Mouse (Mus musculus) ES-CJ7 (cell line): ENCODE data around the gene Elf2.
"Not testable (repeated sequence)": the region's sequence is repeated elsewhere in the genome, so short reads cannot be mapped to it uniquely, and the experiment has no call there.

Experiments
- DNase-seq: peaks from one replicate; pipeline ENCODE4 v3.0.0; 2011; ENCODE audit warnings: low read depth, low spot score

The Elf2 gene

DNA sequence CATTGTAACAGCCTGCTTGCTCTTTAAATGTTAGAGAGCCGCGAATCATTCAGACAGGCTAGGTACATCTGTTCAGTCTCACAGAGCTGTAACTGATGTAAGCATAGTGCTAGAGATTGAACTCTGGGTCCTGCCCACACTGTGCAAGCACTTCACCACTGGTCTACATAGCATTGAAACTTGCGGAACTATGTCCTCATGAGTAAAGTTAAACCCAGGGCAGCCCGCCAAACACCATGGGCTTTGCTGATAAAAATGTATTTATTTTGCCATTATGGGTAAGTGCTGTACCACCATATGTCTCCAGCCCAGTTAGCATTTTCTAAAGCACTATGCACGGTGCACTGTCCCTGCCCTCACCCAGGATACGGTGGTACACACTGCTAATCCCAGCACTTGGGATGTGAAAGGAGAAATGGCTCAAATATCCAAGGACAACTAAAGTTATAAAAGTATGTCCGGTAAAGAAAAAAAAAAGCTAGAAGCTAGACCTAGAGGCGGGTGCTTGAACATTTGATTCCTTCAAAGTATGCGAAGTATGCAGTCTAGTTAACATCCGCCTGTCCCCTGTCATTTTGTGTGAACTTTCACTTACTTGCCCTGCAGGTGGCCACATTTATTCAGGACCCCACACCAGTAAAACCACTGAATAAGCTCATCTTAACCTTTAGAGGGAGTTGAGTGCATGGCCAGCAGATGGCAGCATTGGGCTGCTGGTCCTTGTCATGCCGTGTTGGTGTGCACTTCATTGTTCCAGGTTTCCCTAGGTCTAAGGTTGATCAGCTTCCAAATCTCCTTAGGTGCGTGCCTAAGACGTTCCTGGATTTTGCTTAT, 106.3 kb downstream of the Elf2 start:
- peak; percentile 93 for DNase-seq

DNA sequence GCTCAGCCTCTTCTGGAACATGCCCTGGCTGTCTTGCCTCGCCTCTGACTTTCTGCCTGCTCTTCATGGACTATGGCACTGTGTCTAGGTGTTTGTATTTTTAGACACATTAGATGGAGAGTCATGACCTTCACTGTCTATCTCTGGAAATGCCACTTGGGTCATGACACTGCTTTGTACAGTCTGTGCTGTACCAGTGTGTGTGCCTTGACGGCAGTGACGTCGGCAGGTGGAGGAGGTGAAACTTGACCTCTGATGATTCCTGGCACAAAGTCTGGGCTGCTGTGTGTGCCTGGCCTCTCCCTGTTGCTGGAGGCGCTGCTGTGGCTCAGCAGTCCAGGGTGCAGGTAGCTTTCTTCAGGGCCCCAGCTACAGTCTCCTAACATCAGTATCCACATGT, 107.0 kb downstream of the Elf2 start:
- DNase-seq: no peak

DNA sequence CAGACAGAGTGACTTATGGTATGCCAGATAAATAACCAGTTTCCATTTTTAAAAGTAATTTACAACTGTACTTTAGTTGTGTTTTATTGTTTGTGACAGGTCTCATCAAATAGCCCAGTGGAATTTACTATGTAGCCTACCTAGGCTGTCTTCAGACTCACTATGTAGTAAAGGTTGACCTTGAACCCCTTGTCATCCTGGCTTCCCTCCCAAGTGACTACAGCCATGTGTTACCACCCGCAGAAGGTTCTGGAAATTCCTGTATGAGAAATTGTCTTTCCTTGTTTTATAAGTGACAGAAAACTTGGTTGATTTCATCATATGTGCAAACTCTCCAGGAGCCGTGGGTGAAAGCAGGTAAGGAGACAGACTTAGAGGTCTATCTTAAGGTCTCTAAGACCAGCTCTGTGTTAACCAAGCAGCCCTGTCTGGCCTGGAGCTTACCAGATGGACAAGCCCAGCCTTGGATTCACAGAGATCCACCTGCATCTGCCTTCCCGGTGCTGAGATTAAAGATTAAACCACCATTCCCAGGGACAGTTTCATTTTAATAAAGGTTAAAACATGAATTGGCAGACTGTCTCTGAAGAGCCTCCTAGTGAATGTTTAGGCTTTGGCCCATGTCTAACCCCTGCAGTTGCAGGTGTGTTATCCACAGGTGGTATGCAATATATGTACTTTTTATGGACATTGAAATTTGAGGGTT, 108.1 kb downstream of the Elf2 start:
- DNase-seq: no peak

DNA sequence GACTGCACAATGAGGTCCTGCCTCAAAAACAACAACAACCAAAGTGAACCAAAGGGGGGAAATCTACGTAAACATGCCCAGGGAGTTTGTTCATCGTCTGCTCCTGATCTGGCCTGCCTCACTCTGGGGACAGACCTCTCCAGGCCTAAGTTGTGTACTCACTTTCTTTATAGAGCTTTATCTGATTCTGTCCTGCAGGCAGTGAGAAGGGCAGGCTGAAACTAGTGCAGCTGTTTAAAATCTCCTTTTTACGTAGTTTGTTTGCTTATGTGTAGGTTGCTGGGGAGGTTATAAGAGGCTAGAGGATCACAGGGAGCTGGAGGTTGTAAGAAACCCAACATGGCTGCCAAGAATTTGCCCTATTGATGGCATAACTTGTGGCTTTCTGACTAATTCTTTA, 109.0 kb downstream of the Elf2 start:
- no peak for DNase-seq

DNA sequence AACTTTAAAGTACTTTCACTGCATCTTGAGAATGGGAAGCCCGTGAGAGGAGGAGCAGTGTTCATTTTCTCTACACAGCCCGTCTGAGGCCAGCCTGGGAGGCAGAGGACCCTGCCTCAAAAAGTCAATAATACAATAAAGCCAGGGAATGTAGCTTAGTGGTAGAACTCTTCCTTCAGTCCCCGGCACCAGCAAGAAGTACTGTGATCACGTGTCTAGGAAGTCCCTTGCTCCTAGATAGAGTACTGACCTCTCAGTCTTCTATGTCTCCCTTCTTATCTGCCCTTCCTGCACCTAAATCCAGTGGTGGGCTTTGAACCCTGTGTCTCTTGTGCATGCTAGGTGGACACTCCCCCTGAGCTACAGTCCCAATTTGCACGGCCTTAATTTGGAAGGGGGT, 109.6 kb downstream of the Elf2 start:
- no peak for DNase-seq

DNA sequence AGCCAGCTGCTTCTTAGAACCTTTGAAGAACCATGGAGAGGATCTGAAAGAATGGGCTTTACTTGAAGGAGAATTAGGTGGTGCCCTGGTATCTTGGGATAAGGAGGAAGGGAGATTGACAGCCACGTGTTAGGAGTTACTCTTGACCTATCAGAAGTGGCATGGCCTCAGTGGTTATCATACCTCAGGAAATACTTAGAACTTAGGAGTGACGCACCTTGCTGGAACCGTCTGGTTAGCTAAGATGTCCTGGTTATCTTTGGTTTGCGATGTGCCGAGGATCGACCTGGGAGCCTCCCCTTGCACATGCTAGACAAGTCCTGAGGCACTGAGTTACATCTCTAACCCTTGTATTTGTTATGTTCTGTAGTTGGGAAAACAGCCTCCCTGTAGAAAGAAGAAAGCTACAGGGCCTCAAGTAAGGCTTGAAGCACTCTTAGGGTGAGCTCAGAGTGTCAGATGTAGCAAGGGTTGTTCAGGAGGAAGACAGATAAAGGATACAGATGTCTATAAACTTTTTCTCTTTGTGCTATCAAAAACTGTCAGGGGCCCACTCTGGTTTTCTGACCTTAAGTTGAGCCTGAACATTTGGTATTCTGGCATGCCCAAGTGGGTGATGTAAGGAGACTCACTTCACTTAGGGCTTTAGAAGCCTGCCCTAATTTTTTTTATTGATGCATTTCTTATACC, 110.2 kb downstream of the Elf2 start:
- DNase-seq: no peak

DNA sequence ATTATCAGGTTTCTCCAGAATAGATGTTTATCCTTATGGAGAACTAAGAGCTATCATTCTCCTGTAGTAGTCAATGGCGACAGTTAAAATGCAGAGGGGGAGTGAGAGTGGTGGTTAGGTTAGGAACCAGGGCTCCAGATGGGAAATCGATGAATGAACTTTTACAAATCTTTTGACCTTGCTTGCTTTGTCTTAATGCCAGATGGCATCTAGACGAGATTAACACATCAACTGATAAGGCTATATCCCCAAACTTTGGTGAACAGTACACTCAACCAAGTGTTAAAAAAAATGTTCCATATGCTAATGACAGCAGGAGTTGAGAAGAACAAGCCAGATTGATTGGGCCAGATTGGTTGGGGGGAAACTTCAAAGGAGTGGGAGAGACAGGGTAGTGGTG, 111.2 kb downstream of the Elf2 start:
- no peak for DNase-seq

DNA sequence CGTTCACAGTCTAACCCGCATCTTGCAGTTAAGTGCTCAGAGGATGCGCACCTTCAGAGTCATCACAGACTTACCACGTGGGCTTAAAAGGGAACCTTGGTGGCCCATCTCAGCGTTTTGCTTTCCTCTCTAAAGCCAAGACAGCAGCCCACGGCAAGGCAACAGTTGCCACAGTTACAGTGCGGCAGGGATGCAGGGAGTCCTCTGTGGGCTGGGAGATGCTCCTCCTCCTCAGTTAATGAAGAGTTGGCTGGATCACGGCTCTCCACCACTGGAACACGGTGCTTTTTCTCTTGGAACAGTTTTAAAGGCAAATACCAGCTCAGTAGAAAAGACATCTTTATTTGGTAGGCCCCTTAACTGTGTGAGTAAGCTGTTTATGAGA, 111.7 kb downstream of the Elf2 start:
- DNase-seq: no peak

DNA sequence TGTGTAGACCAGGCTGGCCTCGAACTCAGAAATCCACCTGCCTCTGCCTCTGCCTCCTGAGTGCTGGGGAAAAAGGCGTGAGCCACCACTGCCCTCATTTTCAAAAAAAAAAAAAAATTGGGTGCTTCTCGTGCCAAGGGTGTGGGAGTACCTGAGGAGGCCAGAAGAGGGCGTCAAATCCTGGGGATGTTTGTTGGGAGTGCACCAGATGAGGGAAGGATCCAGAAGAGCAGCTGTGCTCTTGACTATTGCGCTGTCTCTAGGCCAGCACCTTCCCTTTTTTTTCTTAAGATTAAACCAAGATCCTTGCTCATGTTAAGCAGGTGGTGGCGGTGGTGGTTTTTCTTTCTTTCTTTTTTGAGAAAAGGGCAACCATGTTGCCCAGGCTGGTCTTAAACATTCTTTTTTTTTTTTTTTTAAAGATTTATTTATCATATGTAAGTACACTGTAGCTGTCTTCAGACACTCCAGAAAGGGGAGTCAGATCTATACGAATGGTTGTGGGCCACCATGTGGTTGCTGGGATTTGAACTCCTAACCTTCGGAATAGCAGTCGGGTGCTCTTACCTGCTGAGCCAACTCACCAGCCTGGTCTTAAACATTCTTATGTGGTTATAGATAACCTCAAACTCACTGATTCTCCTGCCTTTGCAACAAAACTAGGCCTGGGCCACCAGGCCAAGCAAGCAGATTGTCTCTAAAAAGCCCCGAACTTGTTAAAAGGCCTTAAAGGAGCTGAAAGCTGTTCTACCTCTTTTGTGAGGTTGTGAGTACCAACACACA, 112.2 kb downstream of the Elf2 start:
- peak; percentile 85 for DNase-seq

DNA sequence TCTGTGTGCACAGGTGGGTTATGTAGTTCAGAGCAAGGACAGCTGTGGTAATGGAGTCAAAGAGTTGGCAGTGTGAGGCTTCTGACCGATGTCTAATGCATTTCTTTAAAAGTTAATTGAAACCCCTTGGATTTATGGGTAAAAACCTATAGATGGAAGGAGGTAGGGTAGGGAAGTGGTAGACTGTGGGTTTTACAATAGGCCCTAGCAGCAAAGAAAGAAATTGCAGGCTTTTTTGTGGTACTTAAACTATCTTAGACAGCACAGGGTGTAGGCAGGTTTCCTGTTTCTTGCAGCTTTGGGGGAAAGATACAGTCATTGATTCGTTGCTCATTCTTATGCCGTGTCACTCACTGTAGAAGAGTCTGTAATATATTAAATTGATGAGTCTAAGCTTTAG, 113.9 kb downstream of the Elf2 start:
- DNase-seq: no peak

DNA sequence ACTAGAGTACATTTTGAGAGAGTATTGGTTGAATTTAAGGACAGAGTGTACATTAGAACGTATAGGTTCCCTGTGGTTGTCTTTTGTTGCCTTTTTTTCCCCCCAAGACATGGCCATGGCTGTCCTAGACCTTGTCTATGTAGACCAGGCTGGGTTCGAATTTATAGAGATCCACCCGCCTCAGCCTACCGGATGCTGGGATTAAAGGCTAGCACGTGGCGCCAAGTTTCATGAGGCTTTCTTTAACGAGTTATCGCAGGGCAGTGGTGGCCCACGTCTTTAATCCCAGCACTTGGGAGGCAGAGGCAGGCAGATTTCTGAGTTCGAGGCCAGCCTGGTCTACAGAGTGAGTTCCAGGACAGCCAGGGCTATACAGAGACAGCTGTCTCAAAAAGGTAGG, 114.5 kb downstream of the Elf2 start:
- no peak for DNase-seq

DNA sequence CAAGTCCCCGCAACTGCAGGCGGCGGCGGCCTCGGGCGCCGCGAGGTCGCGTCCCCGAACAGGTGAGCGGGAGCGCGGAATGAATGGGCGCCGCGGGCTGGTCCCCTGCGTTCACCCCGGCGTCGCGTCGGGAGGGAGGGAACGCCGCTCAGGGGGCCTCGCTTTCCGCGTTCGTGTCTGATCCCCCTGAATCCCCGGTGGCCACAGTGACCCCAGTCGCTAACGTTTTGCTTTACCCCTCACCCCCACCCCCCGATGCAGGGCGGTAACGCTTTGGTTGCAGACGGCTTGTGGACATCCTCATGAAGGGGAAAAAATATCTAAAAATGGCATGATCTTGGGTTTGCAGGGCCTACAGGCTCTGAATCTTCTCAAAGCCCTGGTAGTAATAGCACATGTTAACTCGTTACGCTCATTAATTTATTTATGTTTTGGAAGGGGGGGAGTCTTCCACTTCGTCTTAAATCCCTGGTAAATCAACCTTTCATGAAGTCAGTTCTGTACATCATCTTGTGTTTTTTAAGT, 115.2 kb downstream of the Elf2 start:
- DNase-seq: no peak

DNA sequence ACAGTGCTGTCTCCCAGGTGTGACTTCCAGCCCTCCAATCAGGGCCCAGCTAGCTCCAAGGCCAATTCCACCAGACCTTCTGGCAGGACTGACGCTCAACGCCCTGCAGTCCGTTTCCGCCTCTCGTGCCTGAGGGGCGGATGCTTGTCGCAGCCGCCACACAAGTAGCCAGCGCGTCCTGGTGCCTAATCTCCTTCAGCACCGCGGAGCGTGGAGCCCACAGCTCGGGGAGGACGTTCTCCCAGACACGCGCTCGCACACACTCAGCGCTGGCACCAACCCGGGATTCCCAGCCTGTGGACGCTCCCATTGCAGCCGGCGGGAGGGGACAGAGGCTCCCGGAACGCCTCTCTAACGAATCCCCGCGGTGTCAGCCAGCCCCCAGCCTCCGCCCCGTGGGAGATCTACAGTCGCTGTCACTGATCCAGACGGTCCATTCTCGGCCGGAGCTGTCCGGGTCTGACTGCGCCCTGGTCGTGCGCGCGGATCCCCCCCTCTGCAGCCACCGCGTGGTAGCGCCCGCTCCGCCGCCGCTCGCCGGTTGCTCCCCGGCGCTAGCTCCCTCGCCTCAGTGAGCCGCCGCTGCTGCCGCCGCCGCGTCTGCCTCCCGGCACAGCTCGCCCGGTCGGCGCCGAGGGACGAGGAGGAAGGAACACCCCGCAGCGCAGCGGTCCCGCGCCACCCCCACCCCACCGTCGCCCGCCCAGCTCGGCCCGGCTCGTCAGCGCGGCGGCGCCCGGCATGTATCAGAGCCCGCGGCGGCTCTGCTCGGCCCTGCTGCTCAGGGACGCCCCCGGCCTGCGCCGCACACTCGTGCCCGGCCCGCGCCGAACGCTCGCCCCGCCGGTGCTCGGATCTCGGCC, 115.9 kb downstream of the Elf2 start, which contains the start of gene Noct:
Gene Noct (plus strand): TSS at position 85 of the 863 bp plus-strand sequence.
- peak; percentile 89 for DNase-seq

DNA sequence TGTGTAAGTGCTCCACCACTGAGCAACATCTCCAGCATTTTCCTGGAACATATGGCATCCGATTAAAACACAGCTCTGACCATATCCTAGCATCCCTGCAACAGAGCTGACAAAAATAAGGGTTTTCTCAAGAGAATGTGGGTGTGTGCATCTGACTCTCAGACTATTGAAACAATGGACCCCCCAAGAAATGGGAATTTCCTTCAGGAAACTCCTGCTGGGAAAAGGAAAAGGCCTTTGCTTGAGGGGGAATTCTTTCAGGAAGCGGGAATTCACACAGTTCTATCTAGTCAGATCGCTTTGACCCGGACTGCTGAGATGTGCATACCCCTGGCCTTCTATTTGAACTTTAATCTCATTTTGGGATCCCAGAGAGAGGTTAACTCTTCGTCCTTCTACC, 116.9 kb downstream of the Elf2 start:
- peak; percentile 79 for DNase-seq

DNA sequence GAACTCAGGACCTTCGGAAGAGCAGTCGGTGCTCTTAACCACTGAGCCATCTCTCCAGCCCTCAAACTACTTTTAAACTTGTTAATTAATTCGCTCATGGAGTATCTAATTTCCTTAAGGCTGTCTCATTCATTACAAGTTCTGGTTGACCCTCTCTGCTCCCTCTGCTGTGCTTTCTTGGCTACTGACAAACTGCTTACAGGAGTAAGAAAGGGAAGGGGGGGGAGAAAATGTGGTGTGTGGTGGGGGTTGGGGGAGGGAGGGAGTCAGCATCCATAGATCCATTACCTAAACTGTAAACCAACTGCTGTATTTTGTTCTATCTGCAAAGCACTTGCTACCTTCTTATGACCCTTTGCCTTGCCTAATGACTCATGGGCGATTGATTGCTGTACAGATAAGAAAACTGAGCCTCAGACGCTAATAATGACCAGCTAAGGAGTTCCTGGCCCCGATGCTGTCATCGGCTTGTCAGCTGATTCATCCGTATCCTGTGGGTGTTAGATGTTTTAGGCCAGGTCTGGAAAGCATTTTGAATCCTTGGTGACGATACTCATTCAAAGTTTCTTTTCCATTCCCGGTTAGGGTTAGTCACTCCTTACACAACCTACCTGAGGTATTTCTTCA, 117.5 kb downstream of the Elf2 start:
- peak; percentile 68 for DNase-seq

DNA sequence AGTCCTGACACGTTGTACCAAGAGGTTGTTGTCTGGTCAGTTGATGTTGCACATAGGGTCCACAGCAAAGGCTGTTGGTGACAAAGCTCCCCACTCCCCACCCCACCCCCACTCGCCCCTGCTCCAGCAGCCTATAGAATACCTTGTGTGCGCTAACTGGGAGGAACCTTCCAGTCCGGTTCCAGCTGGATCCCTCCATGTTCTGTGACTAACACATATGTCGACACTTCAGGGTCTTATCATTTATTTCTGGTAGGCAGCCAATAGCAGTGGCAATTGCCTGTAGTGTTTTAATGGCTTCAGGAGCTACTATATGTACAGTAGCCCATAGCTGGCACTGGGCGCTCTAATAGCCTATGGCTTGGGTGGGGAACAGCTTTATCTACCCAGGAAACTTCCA, 118.2 kb downstream of the Elf2 start:
- peak; percentile 47 for DNase-seq

DNA sequence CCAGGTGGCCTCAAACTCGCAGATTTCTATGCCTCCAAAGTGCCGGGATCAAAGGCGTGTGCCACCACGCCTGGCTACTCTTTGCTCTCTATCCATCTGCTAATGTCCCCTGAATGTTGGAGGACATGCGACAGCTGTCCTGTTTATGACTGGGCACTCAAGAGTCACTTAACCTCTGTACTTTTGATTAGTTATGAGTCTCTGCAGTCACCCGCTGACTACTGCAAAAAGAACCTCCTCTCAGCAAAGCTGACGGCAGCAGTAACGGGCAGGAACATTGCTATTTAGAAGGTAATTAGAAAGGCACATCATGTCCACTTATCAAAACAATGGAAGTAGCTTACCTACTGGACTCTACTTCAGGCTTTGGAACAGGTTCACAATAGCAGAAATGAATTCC, 118.6 kb downstream of the Elf2 start:
- DNase-seq: no peak

DNA sequence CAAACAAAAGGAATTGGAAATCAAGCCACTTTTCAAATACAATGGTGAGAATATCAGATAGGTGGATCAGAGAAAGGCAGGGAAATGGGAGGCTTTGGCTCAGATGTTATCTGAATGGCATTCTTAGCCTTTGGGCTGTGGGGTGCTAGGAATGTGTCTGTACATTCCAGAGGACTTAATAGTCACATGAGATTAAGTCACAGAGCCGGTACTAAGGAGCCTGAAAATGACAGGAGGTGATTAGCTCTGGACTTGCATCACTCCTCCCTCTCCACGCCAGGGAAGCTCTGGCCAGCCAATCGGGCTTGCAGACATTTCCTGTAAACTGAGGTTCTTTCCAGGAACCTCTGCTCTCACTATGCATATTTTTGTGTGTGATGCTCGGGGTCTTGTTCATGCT, 119.6 kb downstream of the Elf2 start:
- DNase-seq: no peak

DNA sequence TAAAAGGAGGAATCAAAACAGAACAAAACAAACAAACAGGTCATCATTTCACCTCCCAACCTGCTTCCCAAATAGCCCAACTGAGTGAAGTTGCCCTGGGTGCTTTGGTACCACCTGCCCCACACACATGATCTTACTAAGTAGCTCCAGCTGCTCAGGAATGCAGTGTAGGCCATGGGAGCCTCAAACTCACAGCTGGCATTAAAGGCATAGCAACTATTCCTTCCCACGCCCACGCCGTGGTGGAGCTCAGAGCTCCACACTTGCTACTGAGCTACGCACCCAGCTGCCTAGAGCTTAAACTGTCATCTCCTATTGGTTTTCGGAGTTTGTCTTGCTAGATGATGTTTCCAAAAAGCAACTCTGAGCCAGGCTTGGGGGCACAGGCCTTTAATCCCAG, 121.2 kb downstream of the Elf2 start:
- DNase-seq: no peak

DNA sequence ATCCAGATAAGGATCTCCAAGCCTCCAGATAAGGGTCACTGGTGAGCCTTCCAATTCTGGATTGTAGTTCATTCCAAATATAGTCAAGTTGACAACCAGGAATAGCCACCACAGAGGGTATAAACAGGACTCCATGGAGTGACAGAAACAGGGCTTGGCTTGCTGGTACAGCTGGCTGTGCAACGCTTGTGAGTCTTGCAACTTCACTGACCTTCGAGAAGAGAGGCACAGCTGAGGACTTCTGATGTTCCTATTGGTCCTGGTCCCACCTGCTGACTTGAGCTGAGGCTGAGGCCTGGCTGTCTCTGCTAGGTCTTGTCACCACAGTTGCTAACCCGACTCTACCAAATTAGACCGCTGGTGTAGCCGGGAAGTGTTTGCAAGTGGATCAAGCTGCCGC, 122.1 kb downstream of the Elf2 start:
- DNase-seq: not testable (repeated sequence)
